Mouse (Mus musculus) liver, embryonic 11.5 days (tissue): ENCODE results near the gene Slc27a2. TPM values are rescaled to one million over a fixed set of nuclear protein-coding genes. Genes with fewer than 3 reads are reported as not detected.

Source experiments
- ATAC-seq: fragments of 200-750 bp; cut with Nextera tagmentation; replicated peaks from 2 replicates; pipeline ENCODE4 v1.8.0; 2017; ENCODE audit warnings: moderate number of reproducible peaks, mild to moderate bottlenecking, moderate TSS enrichment, moderate library complexity; ENCODE audit not compliant: low FRiP score
- DNase-seq: peaks from one replicate; pipeline ENCODE4 v3.0.0-alpha.2; 2017; ENCODE audit warnings: low spot score
- H3K27ac ChIP-seq: fragments of 300-500 bp; sonication (generic); 2 replicates; pipeline ENCODE4 v1.5.1; 2014; ENCODE audit warnings: mild to moderate bottlenecking, low read depth, low read length, control low read depth
- H3K27me3 ChIP-seq: fragments of 300-500 bp; sonication (generic); replicated peaks from 2 replicates; pipeline ENCODE4 v1.6.1; 2014; ENCODE audit warnings: low read length, mixed read lengths; ENCODE audit not compliant: control insufficient read depth, insufficient read depth
- H3K36me3 ChIP-seq: fragments of 300-500 bp; sonication (generic); 2 replicates; pipeline ENCODE4 v1.6.1; 2014; ENCODE audit warnings: mild to moderate bottlenecking, low read length, moderate library complexity, mixed read lengths; ENCODE audit not compliant: control insufficient read depth, insufficient read depth
- H3K4me1 ChIP-seq: fragments of 300-500 bp; sonication (generic); replicated peaks from 2 replicates; pipeline ENCODE4 v1.6.1; 2014; ENCODE audit warnings: low read length, mixed read lengths; ENCODE audit not compliant: control insufficient read depth, insufficient read depth
- H3K4me2 ChIP-seq: fragments of 300-500 bp; sonication (generic); 2 replicates; pipeline ENCODE4 v1.6.1; 2014; ENCODE audit warnings: mild to moderate bottlenecking, control low read depth, moderate library complexity
- H3K4me3 ChIP-seq: fragments of 300-500 bp; sonication (generic); 2 replicates; pipeline ENCODE4 v1.5.1; 2014; ENCODE audit warnings: low read depth, low read length, control low read depth
- H3K9ac ChIP-seq: fragments of 300-500 bp; sonication (generic); 2 replicates; pipeline ENCODE4 v1.6.1; 2014; ENCODE audit warnings: low read depth, low read length, control low read depth
- H3K9me3 ChIP-seq: fragments of 300-500 bp; sonication (generic); 2 replicates; pipeline ENCODE4 v1.6.1; 2016; ENCODE audit warnings: low read length, inconsistent platforms, mixed read lengths; ENCODE audit not compliant: control insufficient read depth
- WGBS: fragments of 180-500 bp; shearing (Covaris S2); extraction: QIAGEN DNeasy Blood & Tissue Kit; methylation state at CpG from one replicate; pipeline ENCODE4 v1.1.7; 2014; 5-methylcytosine and 5-hydroxymethylcytosine counted together
- polyA plus RNA-seq: library from polyadenylated mRNA; unstranded; fragments of >200 nt; fragmentation: Nextera tagmentation; extraction: Ambion mirVana; gene quantifications from 2 replicates; pipeline ENCODE4 v1.2.1, GENCODE M21; 2014

Slc27a2 gene
- polyA plus RNA-seq, 1 experiment from 2014 or later, result 39.0 TPM

GRCm38 (mm10) chr2:126572747-126573146 lies 20.5 kb downstream of the Slc27a2 start:
- ATAC-seq (no peak), DNase-seq (no peak)
- no peak overlapping the region for H3K9ac ChIP-seq
- no peaks in the 10 kb centered on the region for H3K27me3 ChIP-seq
- H3K4me1 ChIP-seq, result no peaks in the 10 kb centered on the region
- H3K9me3 ChIP-seq, result no peaks in the 10 kb centered on the region
- 79% methylated on average over 4 of the region's 4 CpGs for WGBS
- no peak overlapping the region for H3K4me2 ChIP-seq
- no peak overlapping the region for H3K27ac ChIP-seq
- H3K4me3 ChIP-seq, result no peak overlapping the region
- peaks cover 3% of the 10 kb centered on the region; the same call in 1 of the 2 replicates for H3K36me3 ChIP-seq

- 0 out of 2 replicates have a peak, but pooled peaks have one; percentile 34 for ATAC-seq
- Histone ChIP-seq H3K4me1 (no peaks in the 10 kb centered on the region), H3K4me2 (no peak overlapping the region), H3K27me3 (no peaks in the 10 kb centered on the region), H3K4me3 (no peak overlapping the region), H3K9ac (no peak overlapping the region), H3K36me3 (peaks cover 3% of the 10 kb centered on the region; the same call in 1 of the 2 replicates), H3K9me3 (no peaks in the 10 kb centered on the region), H3K27ac (no peak overlapping the region)
- no peak for DNase-seq
- 72% methylated on average over 11 of the region's 11 CpGs for WGBS
Measured at GRCm38 (mm10) chr2:126575391-126576176, 23.4 kb downstream of the Slc27a2 start.

GRCm38 (mm10) chr2:126577362-126577761 lies 25.2 kb downstream of the Slc27a2 start:
- no peak overlapping the region for H3K9ac ChIP-seq
- no peak overlapping the region for H3K4me2 ChIP-seq
- H3K27me3 ChIP-seq, result no peaks in the 10 kb centered on the region
- no peaks in the 10 kb centered on the region; the same call in 1 of the 2 replicates for H3K36me3 ChIP-seq
- DNase-seq (no peak), ATAC-seq (no peak)
- 80% methylated on average over 5 of the region's 5 CpGs for WGBS
- H3K9me3 ChIP-seq, result no peaks in the 10 kb centered on the region
- no peak overlapping the region for H3K4me3 ChIP-seq
- H3K4me1 ChIP-seq, result no peaks in the 10 kb centered on the region
- no peak overlapping the region for H3K27ac ChIP-seq

GRCm38 (mm10) chr2:126579282-126579681 lies 27.1 kb downstream of the Slc27a2 start:
- 84% methylated on average over 1 of the region's 1 CpGs for WGBS
- DNase-seq (no peak), ATAC-seq (no peak)
- no peaks in the 10 kb centered on the region for H3K9me3 ChIP-seq
- no peaks in the 10 kb centered on the region for H3K27me3 ChIP-seq
- no peak overlapping the region for H3K27ac ChIP-seq
- H3K9ac ChIP-seq, result no peak overlapping the region
- no peak overlapping the region for H3K4me2 ChIP-seq
- no peaks in the 10 kb centered on the region for H3K36me3 ChIP-seq
- no peak overlapping the region for H3K4me3 ChIP-seq
- no peaks in the 10 kb centered on the region for H3K4me1 ChIP-seq

GRCm38 (mm10) chr2:126583960-126584359 lies 31.8 kb downstream of the Slc27a2 start:
- Histone ChIP-seq H3K4me1 (no peaks in the 10 kb centered on the region), H3K27ac (no peak overlapping the region), H3K27me3 (no peaks in the 10 kb centered on the region), H3K4me2 (no peak overlapping the region), H3K36me3 (no peaks in the 10 kb centered on the region), H3K4me3 (no peak overlapping the region), H3K9ac (no peak overlapping the region), H3K9me3 (no peaks in the 10 kb centered on the region)
- ATAC-seq (no peak), DNase-seq (no peak)
- WGBS, result 66% methylated on average over 6 of the region's 6 CpGs

GRCm38 (mm10) chr2:126584621-126585369 lies 32.6 kb downstream of the Slc27a2 start:
- Histone ChIP-seq H3K9ac (no peak overlapping the region), H3K36me3 (no peaks in the 10 kb centered on the region), H3K4me2 (no peak overlapping the region), H3K4me3 (no peak overlapping the region), H3K27ac (no peak overlapping the region), H3K27me3 (no peaks in the 10 kb centered on the region), H3K9me3 (no peaks in the 10 kb centered on the region), H3K4me1 (no peaks in the 10 kb centered on the region)
- no peak for ATAC-seq
- no peak for DNase-seq
- WGBS, result 79% methylated on average over 8 of the region's 8 CpGs

GRCm38 (mm10) chr2:126587468-126587867 lies 35.3 kb downstream of the Slc27a2 start:
- no peak overlapping the region for H3K4me3 ChIP-seq
- H3K9ac ChIP-seq, result no peak overlapping the region
- no peaks in the 10 kb centered on the region for H3K9me3 ChIP-seq
- WGBS, result 75% methylated on average over 3 of the region's 3 CpGs
- ATAC-seq (no peak), DNase-seq (no peak)
- no peak overlapping the region for H3K4me2 ChIP-seq
- no peaks in the 10 kb centered on the region for H3K27me3 ChIP-seq
- no peaks in the 10 kb centered on the region for H3K36me3 ChIP-seq
- H3K4me1 ChIP-seq, result no peaks in the 10 kb centered on the region
- H3K27ac ChIP-seq, result no peak overlapping the region

- Histone ChIP-seq H3K9me3 (no peaks in the 10 kb centered on the region), H3K27me3 (no peaks in the 10 kb centered on the region), H3K9ac (no peak overlapping the region), H3K4me2 (no peak overlapping the region), H3K4me3 (no peak overlapping the region), H3K27ac (no peak overlapping the region), H3K4me1 (no peaks in the 10 kb centered on the region; the same call in 1 of the 2 replicates), H3K36me3 (no peaks in the 10 kb centered on the region)
- ATAC-seq (no peak), DNase-seq (no peak)
- WGBS, result 75% methylated on average over 4 of the region's 4 CpGs
Measured at GRCm38 (mm10) chr2:126591304-126591703, 39.1 kb downstream of the Slc27a2 start.
